Mouse (Mus musculus) urinary bladder, postnatal 36 days (tissue): ENCODE results near the gene Atxn7l1.
A peak's percentile ranks its signal among the peaks of the same experiment; 100 is the strongest.

Experiments
- DNase-seq, 2 experiments: peaks; one replicate each; pipeline ENCODE4 v3.0.0; 2022; ENCODE audit warnings: low spot score in 2 of 2, mixed read lengths in 1 of 2

Gene Atxn7l1

GRCm38 (mm10) chr12:33147497-33148267, at the start of gene Atxn7l1:
TSS of gene Atxn7l1 (plus strand) at chr12:33147693.
- peak; percentile 81 to 90 for DNase-seq

- no peak for DNase-seq
Observed at GRCm38 (mm10) chr12:33101627-33102026, 45.9 kb upstream of the Atxn7l1 start.

GRCm38 (mm10) chr12:33102342-33103115, 45.0 kb upstream of the Atxn7l1 start:
- no peak for DNase-seq

GRCm38 (mm10) chr12:33105724-33106123, 41.8 kb upstream of the Atxn7l1 start:
- DNase-seq, result no peak

GRCm38 (mm10) chr12:33106438-33107167, 40.9 kb upstream of the Atxn7l1 start:
- DNase-seq, result no peak

GRCm38 (mm10) chr12:33109531-33109930, 38.0 kb upstream of the Atxn7l1 start:
- peak in 1 of 2 experiments; percentile 15 for DNase-seq

GRCm38 (mm10) chr12:33110894-33111471, 36.5 kb upstream of the Atxn7l1 start:
- peak in 1 of 2 experiments; percentile 9 for DNase-seq

GRCm38 (mm10) chr12:33118624-33119301, 28.7 kb upstream of the Atxn7l1 start:
- no peak for DNase-seq

- no peak for DNase-seq
Observed at GRCm38 (mm10) chr12:33125594-33126227, 21.8 kb upstream of the Atxn7l1 start.

GRCm38 (mm10) chr12:33126243-33126642, 21.2 kb upstream of the Atxn7l1 start:
- DNase-seq, result no peak

GRCm38 (mm10) chr12:33128121-33128520, 19.4 kb upstream of the Atxn7l1 start:
- DNase-seq, result no peak

GRCm38 (mm10) chr12:33128702-33129101, 18.8 kb upstream of the Atxn7l1 start:
- DNase-seq, result no peak

- DNase-seq, result no peak
Observed at GRCm38 (mm10) chr12:33129410-33129809, 18.1 kb upstream of the Atxn7l1 start.

- DNase-seq, result no peak
Observed at GRCm38 (mm10) chr12:33130401-33130800, 17.1 kb upstream of the Atxn7l1 start.

GRCm38 (mm10) chr12:33131796-33132195, 15.7 kb upstream of the Atxn7l1 start:
- DNase-seq, result no peak

GRCm38 (mm10) chr12:33137857-33138256, 9.6 kb upstream of the Atxn7l1 start:
- no peak for DNase-seq

- DNase-seq, result no peak
Observed at GRCm38 (mm10) chr12:33139083-33139482, 8.4 kb upstream of the Atxn7l1 start.

- no peak for DNase-seq
Observed at GRCm38 (mm10) chr12:33144456-33144855, 3.0 kb upstream of the Atxn7l1 start.

GRCm38 (mm10) chr12:33146622-33147433, 665 bp upstream of the Atxn7l1 start:
- DNase-seq, result peak in 1 of 2 experiments; percentile 28
